Mouse (Mus musculus) cerebellum, adult 2 months (tissue): ENCODE data around the gene Dscaml1.

Experiments used
- CTCF ChIP-seq: fragments of 200-500 bp; IDR thresholded peaks from 2 replicates; pipeline ENCODE4 v1.5.1; 2011; ENCODE audit warnings: low read depth, mild to moderate bottlenecking, control low read depth, low read length, moderate library complexity, borderline replicate concordance; ENCODE audit not compliant: insufficient read depth
- POLR2A ChIP-seq: fragments of 200-500 bp; IDR thresholded peaks from 2 replicates; pipeline ENCODE4 v1.6.1; 2011; ENCODE audit warnings: low read length, control low read depth, borderline replicate concordance; ENCODE audit not compliant: insufficient read depth

GRCm38 (mm10) chr9:45391299-45391698, 35.1 kb upstream of the Dscaml1 start:
- TF ChIP-seq CTCF (no peak), POLR2A (no peak)
